Mouse (Mus musculus): ENCODE measurements around the gene Osbpl10. TPM values are rescaled to one million over a fixed set of nuclear protein-coding genes. Genes with fewer than 3 reads are reported as not detected.

The Osbpl10 gene
- polyA plus RNA-seq, 1 experiment from 2014 or later: 2.9 TPM

DNA sequence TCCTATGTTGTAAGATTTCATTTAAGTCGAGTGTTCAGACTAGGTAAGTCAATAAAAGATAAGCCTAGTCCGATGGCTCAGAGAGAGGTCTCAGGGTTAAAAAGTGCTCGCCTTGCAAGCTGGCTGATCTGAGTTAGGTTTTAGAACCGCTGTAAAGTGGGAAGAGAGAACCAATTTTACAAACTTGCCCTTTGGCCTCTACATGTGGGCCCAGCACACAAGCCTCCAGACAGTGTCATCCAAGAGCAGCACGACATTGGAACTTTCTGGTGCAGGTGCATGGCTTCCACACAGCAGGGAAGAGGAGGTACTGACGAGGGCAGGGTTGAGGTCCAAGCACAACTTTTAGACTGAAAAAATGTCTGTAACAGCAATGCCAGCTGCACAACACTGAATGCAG lies 296.4 kb downstream of the Osbpl10 start:
- Histone ChIP-seq H3K9me3 (replicated peaks; ENCODE audit: control insufficient read depth, low read length, poor library complexity, severe bottlenecking) (0 out of 2 replicates have a peak, but pooled peaks cover 2% of the 10 kb centered on the region), H3K4me1 (ENCODE audit: control insufficient read depth, insufficient read depth, low read length) (no peaks in the 10 kb centered on the region), H3K4me3 (ENCODE audit: low read depth, low read length) (no peak overlapping the region), H3K27ac (ENCODE audit: low read length) (no peak overlapping the region), H3K36me3 (ENCODE audit: control insufficient read depth, insufficient read depth, low read length) (peaks cover 13% of the 10 kb centered on the region), H3K4me2 (ENCODE audit: low read length) (no peak overlapping the region), H3K27me3 (ENCODE audit: control insufficient read depth, insufficient read depth, low read depth, low read length) (no peaks in the 10 kb centered on the region), H3K9ac (ENCODE audit: low read depth, low read length) (no peak overlapping the region)
- WGBS: 90% methylated on average over 6 of the region's 6 CpGs
- no peak for ATAC-seq

DNA sequence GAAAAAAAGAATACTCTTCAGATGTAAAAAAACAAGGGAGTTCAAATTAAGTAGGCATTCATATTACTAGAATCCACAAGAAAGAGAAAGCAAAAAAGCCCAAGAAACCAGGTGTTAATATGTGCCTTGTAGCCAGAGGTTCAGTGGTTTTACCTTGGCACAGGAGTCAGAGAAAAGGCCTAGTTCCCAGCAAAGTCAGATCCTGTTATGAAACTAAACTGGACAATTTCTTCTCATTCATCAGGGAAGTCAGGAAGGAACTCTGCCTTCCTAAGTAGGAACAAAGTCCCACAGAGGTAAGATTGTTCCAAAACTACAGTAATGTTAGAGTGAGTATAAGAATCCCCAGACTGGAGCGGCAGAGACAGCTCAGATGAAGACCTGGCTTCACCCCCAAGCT lies 300.3 kb downstream of the Osbpl10 start:
- ATAC-seq: no peak
- Histone ChIP-seq H3K9ac (ENCODE audit: low read depth, low read length) (no peak overlapping the region), H3K9me3 (replicated peaks; ENCODE audit: control insufficient read depth, low read length, poor library complexity, severe bottlenecking) (0 out of 2 replicates have a peak, but pooled peaks cover 2% of the 10 kb centered on the region), H3K4me1 (ENCODE audit: control insufficient read depth, insufficient read depth, low read length) (no peaks in the 10 kb centered on the region), H3K4me2 (ENCODE audit: low read length) (no peak overlapping the region), H3K27me3 (ENCODE audit: control insufficient read depth, insufficient read depth, low read depth, low read length) (no peaks in the 10 kb centered on the region), H3K4me3 (ENCODE audit: low read depth, low read length) (no peak overlapping the region), H3K36me3 (ENCODE audit: control insufficient read depth, insufficient read depth, low read length) (peaks cover 13% of the 10 kb centered on the region), H3K27ac (ENCODE audit: low read length) (no peak overlapping the region)
- 96% methylated on average over 1 of the region's 1 CpGs for WGBS

Other genes with a start within 250 kb of the Osbpl10 start
- gene Cmtm6, start 247.5 kb upstream of the Osbpl10 start, polyA plus RNA-seq (2015; fragmentation: Nextera tagmentation; extraction: Ambion mirVana): 18.7 TPM in 2 replicates
- 7.2 and 10.4 TPM in 2 replicates for gene Cmtm7, start 196.7 kb upstream of the Osbpl10 start, polyA plus RNA-seq (2015; fragmentation: Nextera tagmentation; extraction: Ambion mirVana)
- gene Cmtm8, start 134.4 kb upstream of the Osbpl10 start, polyA plus RNA-seq (2015; fragmentation: Nextera tagmentation; extraction: Ambion mirVana): 8.3 and 8.5 TPM in 2 replicates
- 34.1 and 40.1 TPM in 2 replicates for gene Gpd1l, start 44.6 kb upstream of the Osbpl10 start, polyA plus RNA-seq (2015; fragmentation: Nextera tagmentation; extraction: Ambion mirVana)
- gene Rps27rt, start 4.2 kb downstream of the Osbpl10 start, polyA plus RNA-seq (2015; fragmentation: Nextera tagmentation; extraction: Ambion mirVana): 103 and 121 TPM in 2 replicates

Data from midbrain, embryonic 16.5 days (tissue).